Mouse (Mus musculus) ovary, adult 18-20 months (tissue): ENCODE results near the gene Bid.
"Not testable (repeated sequence)": the region's sequence is repeated elsewhere in the genome, so short reads cannot be mapped to it uniquely, and the experiment has no call there.

Experiments
- DNase-seq: peaks from one replicate; pipeline ENCODE4 v3.0.0; 2022; ENCODE audit warnings: low spot score, mixed read lengths

Bid gene

DNA sequence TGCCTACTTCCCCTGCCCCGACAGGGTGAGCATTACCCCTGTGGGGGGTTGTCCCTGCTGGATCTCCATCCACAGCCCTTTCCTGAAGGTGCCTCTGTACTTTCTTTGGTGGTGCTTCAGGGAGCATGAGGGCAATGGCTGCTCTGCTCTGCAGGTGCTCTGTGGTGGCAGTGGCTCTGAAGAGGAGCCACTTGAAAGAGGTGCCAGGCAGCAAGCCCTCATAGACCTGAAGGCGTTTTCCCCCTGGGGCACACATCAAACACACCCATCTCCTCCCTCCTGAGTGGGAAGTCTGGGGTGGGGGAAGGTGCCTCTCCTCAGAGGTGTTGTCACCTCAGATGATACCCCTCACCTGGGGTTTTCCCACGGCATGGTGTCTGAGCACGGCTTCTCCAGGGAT lies 17.5 kb upstream of the Bid start:
- DNase-seq: no peak

GRCm38 (mm10) chr6:120933670-120934069 lies 17.0 kb upstream of the Bid start:
- no peak for DNase-seq

DNA sequence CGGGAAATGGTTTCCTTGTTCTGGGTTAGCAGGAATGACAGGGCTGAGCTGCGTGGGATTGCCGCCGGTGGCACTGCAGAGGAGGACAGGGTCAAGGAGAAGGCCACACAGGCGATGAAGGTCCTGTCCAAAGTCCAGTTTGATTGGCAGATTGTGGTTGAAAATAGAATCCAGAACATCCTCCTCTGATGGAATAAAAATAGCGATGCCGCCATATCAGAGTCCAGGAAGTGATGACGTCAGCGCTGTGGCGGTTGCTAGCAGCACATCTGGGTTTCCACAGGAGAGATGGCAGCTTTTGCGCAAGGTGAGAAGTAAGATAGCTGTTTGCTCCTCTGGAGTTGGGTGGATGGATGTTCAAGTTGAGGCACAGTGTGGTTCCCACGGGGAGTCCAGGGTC lies 15.9 kb upstream of the Bid start:
- DNase-seq: no peak

- DNase-seq: no peak
These were observed 14.0 kb upstream of the Bid start for GRCm38 (mm10) chr6:120930450-120931306.

DNA sequence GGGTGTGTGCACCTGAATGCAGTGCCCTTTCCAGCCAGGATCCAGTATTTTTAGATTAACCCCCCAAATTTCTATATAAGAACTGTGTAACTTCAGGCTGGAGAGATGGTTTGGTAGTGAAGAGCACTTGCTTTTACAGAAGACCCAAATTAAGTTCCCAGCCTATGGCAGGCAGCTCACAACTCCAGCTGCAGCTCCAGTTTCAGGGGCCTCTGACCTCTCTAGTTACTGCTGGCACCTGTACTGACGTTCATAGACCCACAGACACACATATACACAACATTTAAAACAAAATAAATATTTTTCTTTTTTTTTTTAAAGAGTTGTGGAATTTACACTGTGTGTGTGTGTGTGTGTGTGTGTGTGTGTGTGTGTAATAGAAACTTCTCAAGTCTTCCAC lies 12.8 kb upstream of the Bid start:
- no peak for DNase-seq

DNA sequence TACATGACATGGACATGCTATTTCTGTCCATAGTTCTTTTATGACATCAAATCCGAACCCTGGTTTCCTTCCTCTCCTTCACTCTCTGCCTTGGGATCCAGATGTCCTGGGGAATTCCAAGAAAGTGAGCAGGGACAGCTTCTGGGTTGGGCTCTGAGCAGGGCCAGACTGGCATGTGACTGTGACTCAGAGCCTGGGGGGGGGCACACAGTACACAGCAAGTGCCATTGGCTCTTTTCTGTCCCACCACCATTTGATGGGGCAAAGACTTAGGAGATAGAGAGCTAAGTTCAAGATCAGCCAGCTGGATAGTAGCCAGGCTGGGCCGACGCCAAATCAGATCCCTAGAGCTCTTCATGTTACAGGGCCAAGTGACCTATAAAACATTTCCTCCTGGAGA lies 11.1 kb upstream of the Bid start:
- peak; percentile 76 for DNase-seq

GRCm38 (mm10) chr6:120926880-120927279 lies 10.2 kb upstream of the Bid start:
- no peak for DNase-seq

GRCm38 (mm10) chr6:120924791-120925321 lies 8.2 kb upstream of the Bid start:
- DNase-seq: not testable (repeated sequence)

- no peak for DNase-seq
These were observed 1.3 kb upstream of the Bid start for GRCm38 (mm10) chr6:120917975-120918374.

DNA sequence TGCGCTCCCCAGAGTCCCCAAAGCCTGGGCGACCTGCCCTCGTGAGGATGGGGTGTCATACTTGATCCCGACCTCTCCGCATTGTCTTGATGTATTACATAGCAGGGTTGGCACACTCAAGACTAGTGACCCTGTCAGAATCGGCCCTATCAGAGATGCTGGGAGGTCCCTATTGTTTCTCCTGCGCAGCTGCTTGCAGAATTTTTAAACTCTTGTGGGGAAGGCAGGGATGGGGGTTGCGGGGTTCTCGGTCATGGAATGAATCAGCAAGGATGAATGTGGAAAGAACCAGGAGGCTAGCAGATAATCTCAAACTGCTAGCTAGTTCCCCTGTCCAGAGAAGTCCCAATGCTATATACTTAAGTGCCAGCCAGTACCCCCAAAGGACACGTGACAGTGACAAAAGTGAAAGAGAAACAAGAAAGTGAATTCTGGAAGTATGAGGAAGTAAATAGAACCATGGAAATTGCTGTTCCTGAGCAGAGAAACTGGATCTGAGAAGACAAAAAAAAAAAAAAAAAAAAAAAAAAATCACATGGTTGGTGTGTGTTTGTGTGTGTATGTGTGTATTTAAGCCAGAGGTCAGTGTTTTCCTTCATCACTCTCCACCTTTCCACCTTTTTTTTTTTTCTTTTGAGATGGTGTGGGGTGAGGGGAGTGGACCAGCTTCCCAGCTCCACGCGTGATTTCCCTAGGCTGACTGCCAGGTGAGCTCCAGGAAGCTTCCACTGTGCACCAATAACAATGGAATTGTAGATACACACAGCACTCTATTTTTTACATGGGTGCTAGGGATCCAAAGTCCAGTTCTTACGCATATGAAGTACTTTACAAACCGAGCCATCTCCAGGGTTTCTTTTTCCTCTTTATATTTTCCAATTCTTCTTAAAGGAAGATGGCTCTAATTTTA lies 574 bp upstream of the Bid start:
- DNase-seq: not testable (repeated sequence)

GRCm38 (mm10) chr6:120915649-120915975 lies 1.0 kb downstream of the Bid start:
- no peak for DNase-seq

DNA sequence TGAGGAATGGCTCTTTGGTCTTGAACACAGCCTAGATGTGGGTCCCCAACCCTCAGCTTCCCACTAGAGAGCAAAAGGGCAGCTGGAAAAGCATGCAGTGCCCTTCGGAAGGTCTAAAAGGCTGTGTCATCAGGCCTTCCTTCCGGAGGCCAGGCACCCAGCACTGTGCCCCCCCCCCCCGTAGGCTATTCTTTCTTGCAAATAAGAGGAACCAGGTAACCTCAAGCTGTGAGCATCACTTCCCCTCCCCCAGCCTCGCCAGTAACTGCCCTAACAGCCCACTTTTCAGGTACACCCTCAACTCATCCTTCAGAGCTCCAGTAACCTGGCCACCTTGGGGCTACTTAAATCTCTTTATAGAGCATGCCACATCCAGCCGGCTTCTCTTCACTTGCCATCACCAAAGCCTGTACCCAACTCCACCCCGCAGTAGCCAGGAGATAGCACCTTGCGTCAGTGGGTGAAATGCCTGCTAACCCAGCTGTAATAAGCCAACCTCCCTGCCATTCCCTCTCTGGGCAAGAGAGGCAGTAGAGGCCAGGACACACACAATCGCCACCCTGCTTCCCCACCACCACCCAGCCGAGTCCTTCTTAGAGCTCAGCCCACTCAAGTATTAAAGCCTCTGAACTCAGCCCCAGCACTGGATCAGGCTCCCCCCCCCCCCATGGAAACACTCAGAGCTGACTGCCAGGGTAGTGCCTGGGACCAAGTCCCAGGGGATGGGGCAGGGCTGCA lies 1.6 kb downstream of the Bid start:
- no peak for DNase-seq

DNA sequence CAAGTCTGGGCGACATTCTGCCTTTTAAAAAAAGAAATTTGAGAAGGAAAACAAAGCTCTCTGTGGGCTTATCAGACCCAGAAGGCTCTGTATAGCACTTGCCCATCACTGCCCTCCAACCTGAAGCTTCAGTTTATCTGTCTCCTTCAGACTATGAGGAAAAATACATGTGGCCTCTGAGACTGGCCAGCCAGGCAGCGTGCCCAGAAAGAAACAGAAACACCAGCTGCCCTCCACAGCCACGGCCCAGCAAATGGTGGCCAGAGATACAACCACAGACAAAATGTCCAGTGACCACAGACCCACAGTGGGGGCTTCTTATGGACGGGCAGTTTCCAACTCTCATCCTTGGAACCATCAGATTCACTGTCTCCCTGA lies 2.1 kb downstream of the Bid start:
- DNase-seq: no peak

DNA sequence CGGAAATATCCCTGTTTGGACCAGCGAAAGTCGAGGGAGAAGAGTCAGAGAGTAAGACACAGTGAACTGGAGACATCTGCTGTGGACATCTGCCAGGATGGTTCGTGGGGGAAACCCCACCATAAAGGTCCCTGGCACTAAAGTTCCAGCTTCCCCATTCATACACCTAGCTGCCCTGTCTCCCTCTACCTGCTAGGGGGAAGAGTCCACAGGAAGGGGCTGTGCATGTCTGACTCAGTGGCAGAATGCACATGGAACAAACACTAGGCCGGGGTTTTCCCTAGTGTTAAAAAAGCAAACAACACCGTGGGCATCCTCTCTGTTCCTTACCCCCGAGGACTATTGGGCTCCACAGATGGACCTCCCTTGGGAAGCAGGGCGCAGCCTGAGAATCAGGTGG lies 2.9 kb downstream of the Bid start:
- DNase-seq: no peak

DNA sequence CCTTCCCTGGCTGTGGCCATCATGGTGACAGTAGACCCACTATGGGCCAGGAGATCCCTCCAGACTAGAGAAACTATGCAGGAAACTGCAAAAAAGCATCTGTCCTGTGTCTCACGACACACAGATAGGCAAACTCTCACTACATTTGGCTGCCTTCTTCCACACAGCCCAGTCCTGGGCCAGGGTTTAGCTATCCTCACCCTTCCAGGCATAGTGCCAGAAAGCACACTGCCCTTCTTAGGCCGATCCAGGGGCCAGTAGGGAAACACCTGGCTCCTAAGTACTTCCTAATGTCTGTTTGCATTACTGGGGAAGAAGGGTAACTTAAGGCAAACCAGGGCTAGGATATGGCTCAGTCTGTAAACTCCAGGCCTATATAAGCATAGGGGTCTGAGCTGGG lies 3.7 kb downstream of the Bid start:
- DNase-seq: no peak

GRCm38 (mm10) chr6:120911213-120912007 lies 5.2 kb downstream of the Bid start:
- DNase-seq: no peak

GRCm38 (mm10) chr6:120909501-120909900 lies 7.2 kb downstream of the Bid start:
- no peak for DNase-seq

GRCm38 (mm10) chr6:120907876-120908597 lies 8.6 kb downstream of the Bid start:
- not testable (repeated sequence) for DNase-seq

- DNase-seq: no peak
These were observed 10.1 kb downstream of the Bid start for GRCm38 (mm10) chr6:120906521-120906920.

- no peak for DNase-seq
These were observed 11.5 kb downstream of the Bid start for GRCm38 (mm10) chr6:120905111-120905510.

DNA sequence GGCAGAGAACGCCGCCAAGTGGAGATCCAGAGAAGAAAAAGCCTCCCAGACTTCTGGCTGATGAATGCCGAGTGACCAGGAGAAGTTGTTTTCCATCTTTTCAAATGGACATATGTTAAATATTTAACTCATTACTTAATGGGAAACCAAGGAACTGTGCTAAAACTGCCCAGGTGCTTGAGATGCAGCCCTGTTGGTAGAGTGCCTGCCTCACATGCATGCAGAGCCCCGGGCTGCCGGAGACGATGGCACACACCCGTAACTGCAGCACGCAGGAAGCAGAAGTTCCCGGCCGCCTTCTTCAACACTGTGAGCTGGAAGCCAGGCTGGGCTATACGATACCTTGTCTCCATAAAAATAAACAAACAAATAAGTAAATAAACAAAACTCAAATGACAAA lies 12.7 kb downstream of the Bid start:
- no peak for DNase-seq
